Mouse (Mus musculus) liver, embryonic 14.5 days (tissue): ENCODE data around the gene Map4k2.

ENCODE experiments used
- CTCF ChIP-seq: IDR thresholded peaks from 2 replicates; pipeline ENCODE4 v1.5.1; 2016; ENCODE audit warnings: antibody characterized with exemption, low read depth, control low read depth
- EP300 ChIP-seq: IDR thresholded peaks from 2 replicates; pipeline ENCODE4 v1.6.1; 2016; ENCODE audit warnings: antibody characterized with exemption, low read depth

- TF ChIP-seq CTCF (no peak), EP300 (no peak)
Observed at GRCm38 (mm10) chr19:6400096-6401086, 59.5 kb downstream of the Map4k2 start.
